Mouse (Mus musculus) midbrain, embryonic 11.5 days (tissue): Measurements from ENCODE around the gene Pde4b. TPM values are rescaled to one million over a fixed set of nuclear protein-coding genes. Genes with fewer than 3 reads are reported as not detected.

Experiments
- ATAC-seq: fragments of 200-750 bp; cut with Nextera tagmentation; 2 replicates; pipeline ENCODE4 v1.8.0; 2017; ENCODE audit warnings: moderate TSS enrichment, moderate library complexity; ENCODE audit not compliant: low FRiP score
- DNase-seq: peaks from one replicate; pipeline ENCODE4 v3.0.0; 2015; ENCODE audit warnings: low spot score; ENCODE audit errors: missing footprints
- H3K27ac ChIP-seq: fragments of 300-500 bp; sonication (generic); 2 replicates; pipeline ENCODE4 v1.5.1; 2014; ENCODE audit warnings: low read depth, low read length
- H3K27me3 ChIP-seq: fragments of 300-500 bp; sonication (generic); 2 replicates; pipeline ENCODE4 v1.6.1; 2014; ENCODE audit warnings: mild to moderate bottlenecking, low read length, moderate library complexity, mixed read lengths; ENCODE audit not compliant: control insufficient read depth, insufficient read depth
- H3K36me3 ChIP-seq: fragments of 300-500 bp; sonication (generic); 2 replicates; pipeline ENCODE4 v1.6.1; 2014; ENCODE audit warnings: mild to moderate bottlenecking, low read length, moderate library complexity, mixed read lengths; ENCODE audit not compliant: control insufficient read depth, insufficient read depth
- H3K4me1 ChIP-seq: fragments of 300-500 bp; sonication (generic); 2 replicates; pipeline ENCODE4 v1.6.1; 2014; ENCODE audit warnings: low read length; ENCODE audit not compliant: control insufficient read depth, insufficient read depth
- H3K4me2 ChIP-seq: fragments of 300-500 bp; sonication (generic); 2 replicates; pipeline ENCODE4 v1.6.1; 2014; ENCODE audit warnings: mild to moderate bottlenecking, moderate library complexity
- H3K4me3 ChIP-seq: fragments of 300-500 bp; sonication (generic); 2 replicates; pipeline ENCODE4 v1.5.1; 2014; ENCODE audit warnings: low read depth, low read length
- H3K9ac ChIP-seq: fragments of 300-500 bp; sonication (generic); 2 replicates; pipeline ENCODE4 v1.6.1; 2014; ENCODE audit warnings: low read length
- H3K9me3 ChIP-seq: fragments of 300-500 bp; sonication (generic); 2 replicates; pipeline ENCODE4 v1.6.1; 2016; ENCODE audit warnings: low read length; ENCODE audit not compliant: control insufficient read depth
- WGBS: fragments of 180-500 bp; shearing (Covaris S2); extraction: QIAGEN DNeasy Blood & Tissue Kit; methylation state at CpG from one replicate; pipeline ENCODE4 v1.1.7; 2014; 5-methylcytosine and 5-hydroxymethylcytosine counted together
- polyA plus RNA-seq: library from polyadenylated mRNA; unstranded; fragments of >200 nt; fragmentation: Nextera tagmentation; extraction: Ambion mirVana; gene quantifications from 2 replicates; pipeline ENCODE4 v1.2.1, GENCODE M21; 2014

The Pde4b gene
- polyA plus RNA-seq, 1 experiment from 2014 or later = 7.5 TPM

DNA sequence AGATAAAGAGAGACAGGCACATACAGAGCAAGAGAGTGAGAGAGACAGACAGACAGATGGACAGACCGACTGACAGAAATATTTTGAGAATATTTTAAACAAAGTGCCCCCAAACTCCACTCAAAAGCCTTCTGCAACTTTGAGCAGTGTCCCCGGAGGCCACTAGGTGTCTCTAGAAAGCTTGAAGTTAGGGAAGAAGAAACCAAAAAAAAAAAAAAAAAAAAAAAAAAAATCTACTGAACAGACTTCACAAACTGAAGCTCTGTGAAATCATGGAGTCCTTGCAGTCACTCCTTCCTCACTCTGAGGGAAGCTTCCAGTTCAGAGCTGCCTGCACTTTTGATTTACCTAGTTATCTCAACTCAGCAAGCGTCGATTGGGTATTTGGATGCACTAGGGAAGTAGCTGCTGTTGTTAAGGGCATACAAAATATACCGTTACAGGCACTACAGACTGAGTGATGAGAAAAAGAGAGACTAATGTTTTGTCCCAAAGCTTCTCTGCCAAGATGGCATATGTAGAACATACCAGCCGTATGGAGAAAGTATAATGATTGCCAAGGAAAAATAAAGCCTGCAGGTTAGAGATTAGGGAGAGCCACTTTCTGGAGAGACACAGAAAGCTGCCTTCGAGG is 141.7 kb downstream of the Pde4b start:
- no peaks in the 10 kb centered on the region for H3K27me3 ChIP-seq
- DNase-seq (peak; percentile 84), ATAC-seq (no peak)
- no peaks in the 10 kb centered on the region for H3K9me3 ChIP-seq
- no peak overlapping the region for H3K27ac ChIP-seq
- H3K36me3 ChIP-seq = no peaks in the 10 kb centered on the region
- WGBS = 64% methylated on average over 7 of the region's 7 CpGs
- no peak overlapping the region for H3K4me2 ChIP-seq
- H3K9ac ChIP-seq = no peak overlapping the region
- H3K4me3 ChIP-seq = no peak overlapping the region
- no peaks in the 10 kb centered on the region for H3K4me1 ChIP-seq

- no peaks in the 10 kb centered on the region for H3K9me3 ChIP-seq
- H3K27ac ChIP-seq = no peak overlapping the region
- WGBS = 85% methylated on average over 1 of the region's 1 CpGs
- no peaks in the 10 kb centered on the region for H3K4me1 ChIP-seq
- no peak overlapping the region for H3K4me3 ChIP-seq
- no peaks in the 10 kb centered on the region for H3K36me3 ChIP-seq
- DNase-seq (no peak), ATAC-seq (no peak)
- H3K27me3 ChIP-seq = no peaks in the 10 kb centered on the region
- no peak overlapping the region for H3K9ac ChIP-seq
- H3K4me2 ChIP-seq = no peak overlapping the region
Measured at GRCm38 (mm10) chr4:102230898-102231297, 143.6 kb downstream of the Pde4b start.

DNA sequence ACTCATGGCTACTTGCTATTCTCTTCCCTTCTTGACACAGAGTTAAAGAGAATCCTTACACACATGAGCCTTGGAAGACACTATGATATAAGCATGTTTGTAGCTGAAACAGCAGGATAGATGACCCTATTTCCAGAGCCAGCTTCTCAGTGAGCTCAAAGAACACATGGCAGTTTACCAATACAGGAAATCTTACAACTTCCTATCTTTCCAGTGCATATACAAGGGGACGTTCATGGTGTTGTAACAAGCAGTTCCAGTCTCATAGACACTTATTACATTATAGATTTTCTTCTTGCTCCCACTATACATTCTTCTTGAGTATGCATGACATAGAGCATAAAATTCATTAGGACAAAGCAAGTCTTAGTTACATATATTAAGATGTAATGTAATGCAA is 146.3 kb downstream of the Pde4b start:
- Histone ChIP-seq H3K4me2 (no peak overlapping the region), H3K9ac (no peak overlapping the region), H3K4me1 (no peaks in the 10 kb centered on the region), H3K36me3 (no peaks in the 10 kb centered on the region), H3K27me3 (no peaks in the 10 kb centered on the region), H3K4me3 (no peak overlapping the region), H3K27ac (no peak overlapping the region), H3K9me3 (no peaks in the 10 kb centered on the region)
- 82% methylated on average over 1 of the region's 1 CpGs for WGBS
- ATAC-seq = no peak
- peak; percentile 28 for DNase-seq

- ATAC-seq = no peak
- peak; percentile 47 for DNase-seq
- no peaks in the 10 kb centered on the region for H3K27me3 ChIP-seq
- no peak overlapping the region for H3K9ac ChIP-seq
- 53% methylated on average over 2 of the region's 2 CpGs for WGBS
- H3K4me3 ChIP-seq = no peak overlapping the region
- H3K4me2 ChIP-seq = no peak overlapping the region
- no peak overlapping the region for H3K27ac ChIP-seq
- no peaks in the 10 kb centered on the region for H3K9me3 ChIP-seq
- no peaks in the 10 kb centered on the region for H3K36me3 ChIP-seq
- no peaks in the 10 kb centered on the region for H3K4me1 ChIP-seq
Measured at GRCm38 (mm10) chr4:102235151-102235550, 147.8 kb downstream of the Pde4b start.

DNA sequence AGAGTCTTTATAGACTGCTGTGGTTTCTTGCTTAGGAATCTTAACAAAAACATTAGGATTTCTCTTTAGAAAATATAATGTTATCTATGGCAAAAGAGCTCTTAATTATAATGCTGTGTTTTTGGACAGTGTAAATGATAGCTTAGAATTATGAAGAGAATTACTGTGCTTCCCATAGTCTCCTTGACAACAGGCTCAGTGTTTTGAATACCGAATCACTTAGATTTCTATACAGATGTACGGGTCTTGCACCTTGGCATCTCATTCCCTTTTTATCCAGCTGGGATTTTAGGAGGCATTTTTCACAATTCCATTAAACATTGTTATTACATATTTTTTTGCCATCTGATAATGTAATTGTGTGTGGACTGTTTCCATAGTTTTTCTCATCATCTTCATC is 151.8 kb downstream of the Pde4b start:
- H3K9ac ChIP-seq = no peak overlapping the region
- 76% methylated on average over 2 of the region's 2 CpGs for WGBS
- no peaks in the 10 kb centered on the region for H3K27me3 ChIP-seq
- H3K4me2 ChIP-seq = no peak overlapping the region
- no peaks in the 10 kb centered on the region for H3K4me1 ChIP-seq
- no peak for DNase-seq
- ATAC-seq = no peak
- H3K27ac ChIP-seq = no peak overlapping the region
- no peaks in the 10 kb centered on the region for H3K9me3 ChIP-seq
- no peak overlapping the region for H3K4me3 ChIP-seq
- no peaks in the 10 kb centered on the region for H3K36me3 ChIP-seq

- H3K9me3 ChIP-seq = no peaks in the 10 kb centered on the region
- no peak overlapping the region for H3K4me3 ChIP-seq
- DNase-seq = no peak
- H3K36me3 ChIP-seq = no peaks in the 10 kb centered on the region
- 75% methylated on average over 12 of the region's 12 CpGs for WGBS
- no peak for ATAC-seq
- no peaks in the 10 kb centered on the region for H3K4me1 ChIP-seq
- no peak overlapping the region for H3K27ac ChIP-seq
- no peak overlapping the region for H3K9ac ChIP-seq
- H3K27me3 ChIP-seq = no peaks in the 10 kb centered on the region
- H3K4me2 ChIP-seq = no peak overlapping the region
Measured at GRCm38 (mm10) chr4:102239657-102240390, 152.5 kb downstream of the Pde4b start.

- H3K27me3 ChIP-seq = no peaks in the 10 kb centered on the region
Measured at GRCm38 (mm10) chr4:102240754-102241427, 153.5 kb downstream of the Pde4b start.

DNA sequence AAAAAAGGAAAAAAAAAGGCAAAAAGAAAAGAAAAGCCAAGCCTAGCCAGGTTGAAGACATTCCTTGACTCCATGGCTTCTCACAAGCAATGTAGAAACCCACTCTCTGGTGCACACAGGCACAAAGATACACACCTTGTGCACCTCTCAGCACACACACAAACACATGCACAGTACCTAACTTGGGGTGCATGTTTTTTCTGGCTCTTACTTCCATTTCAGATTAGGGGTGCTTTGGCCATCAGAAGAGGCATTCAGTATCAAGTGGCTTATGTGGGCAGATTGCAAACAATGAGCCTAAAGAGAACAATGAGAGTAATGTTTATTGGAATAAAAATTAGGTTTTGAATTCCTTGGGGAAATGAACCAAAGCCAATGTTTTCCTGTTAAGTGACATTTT is 166.7 kb downstream of the Pde4b start:
- Histone ChIP-seq H3K4me3 (no peak overlapping the region), H3K9ac (no peak overlapping the region), H3K27me3 (no peaks in the 10 kb centered on the region), H3K27ac (no peak overlapping the region), H3K4me2 (peak overlapping the region; percentile 75; the same call in 1 of the 2 replicates), H3K36me3 (no peaks in the 10 kb centered on the region), H3K9me3 (no peaks in the 10 kb centered on the region), H3K4me1 (peaks cover 9% of the 10 kb centered on the region; the same call in 1 of the 2 replicates)
- ATAC-seq (peak; percentile 43), DNase-seq (no peak)

More at GRCm38 (mm10) chr4:102240754-102241427, 153.5 kb downstream of the Pde4b start:
- no peaks in the 10 kb centered on the region for H3K36me3 ChIP-seq
- H3K27ac ChIP-seq = no peak overlapping the region
- DNase-seq (no peak), ATAC-seq (no peak)
- H3K4me3 ChIP-seq = no peak overlapping the region
- no peak overlapping the region for H3K9ac ChIP-seq
- H3K4me1 ChIP-seq = no peaks in the 10 kb centered on the region
- H3K4me2 ChIP-seq = no peak overlapping the region
- WGBS = 84% methylated on average over 8 of the region's 8 CpGs
- no peaks in the 10 kb centered on the region for H3K9me3 ChIP-seq
